Mouse (Mus musculus) heart, embryonic 10.5 days (tissue): ENCODE measurements around the gene Gm266. TPM values are rescaled to one million over a fixed set of nuclear protein-coding genes. Genes with fewer than 3 reads are reported as not detected.
"Not testable (repeated sequence)": the region's sequence is repeated elsewhere in the genome, so short reads cannot be mapped to it uniquely, and the experiment has no call there.

Experiments used
- DNase-seq: peaks from one replicate; pipeline ENCODE4 v3.0.0-alpha.2; 2017; ENCODE audit warnings: low spot score
- H3K27ac ChIP-seq: fragments of 300-500 bp; sonication (generic); 2 replicates; pipeline ENCODE4 v1.5.1; 2016; ENCODE audit warnings: mild to moderate bottlenecking
- H3K27me3 ChIP-seq: fragments of 300-500 bp; sonication (generic); 2 replicates; pipeline ENCODE4 v1.6.1; 2016; ENCODE audit warnings: mild to moderate bottlenecking; ENCODE audit not compliant: poor library complexity, insufficient read depth, severe bottlenecking
- H3K36me3 ChIP-seq: fragments of 300-500 bp; sonication (generic); 2 replicates; pipeline ENCODE4 v1.6.1; 2016; ENCODE audit warnings: mild to moderate bottlenecking, moderate library complexity
- H3K4me1 ChIP-seq: fragments of 300-500 bp; sonication (generic); 2 replicates; pipeline ENCODE4 v1.6.1; 2016; ENCODE audit warnings: mild to moderate bottlenecking
- H3K4me3 ChIP-seq: fragments of 300-500 bp; sonication (generic); 2 replicates; pipeline ENCODE4 v1.5.1; 2016; ENCODE audit warnings: mild to moderate bottlenecking, moderate library complexity
- H3K9me3 ChIP-seq: fragments of 300-500 bp; sonication (generic); 2 replicates; pipeline ENCODE4 v1.6.1; 2016; ENCODE audit warnings: mild to moderate bottlenecking, moderate library complexity
- WGBS: fragments of 180-500 bp; shearing (Covaris S2); methylation state at CpG from one replicate; pipeline ENCODE4 v1.1.7; 2016; 5-methylcytosine and 5-hydroxymethylcytosine counted together
- polyA plus RNA-seq: library from polyadenylated mRNA; unstranded; fragments of >200 nt; fragmentation: Nextera tagmentation; extraction: Ambion mirVana; gene quantifications from 2 replicates; pipeline ENCODE4 v1.2.1, GENCODE M21; 2016

Gene Gm266
- polyA plus RNA-seq, 1 experiment from 2014 or later = 15.2 TPM

DNA sequence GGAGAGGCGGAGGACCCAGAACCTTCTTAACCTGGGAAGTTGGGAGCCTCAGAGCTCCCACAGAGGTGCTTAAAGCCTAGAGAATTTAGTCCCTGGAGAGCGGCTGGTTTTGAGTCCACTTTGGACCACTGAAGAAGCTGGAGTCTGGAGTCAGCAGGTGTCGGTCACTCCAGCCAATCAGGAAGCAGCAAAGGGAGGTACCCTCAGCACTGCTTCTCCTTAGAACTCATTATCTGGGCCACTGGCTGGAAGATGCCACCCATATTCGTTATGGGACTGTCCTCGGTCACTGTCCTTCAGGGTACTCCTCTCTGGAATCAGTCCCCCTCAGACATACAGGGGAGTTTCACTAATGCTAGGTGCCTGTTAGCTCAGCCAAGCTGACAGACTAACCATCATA is 30.3 kb upstream of the Gm266 start:
- Histone ChIP-seq H3K27me3 (no peaks in the 10 kb centered on the region), H3K27ac (no peak overlapping the region), H3K4me1 (peaks cover 11% of the 10 kb centered on the region; the same call in 1 of the 2 replicates), H3K36me3 (no peaks in the 10 kb centered on the region), H3K4me3 (no peak overlapping the region), H3K9me3 (no peaks in the 10 kb centered on the region)
- no peak for DNase-seq
- WGBS = 89% methylated on average over 5 of the region's 5 CpGs

DNA sequence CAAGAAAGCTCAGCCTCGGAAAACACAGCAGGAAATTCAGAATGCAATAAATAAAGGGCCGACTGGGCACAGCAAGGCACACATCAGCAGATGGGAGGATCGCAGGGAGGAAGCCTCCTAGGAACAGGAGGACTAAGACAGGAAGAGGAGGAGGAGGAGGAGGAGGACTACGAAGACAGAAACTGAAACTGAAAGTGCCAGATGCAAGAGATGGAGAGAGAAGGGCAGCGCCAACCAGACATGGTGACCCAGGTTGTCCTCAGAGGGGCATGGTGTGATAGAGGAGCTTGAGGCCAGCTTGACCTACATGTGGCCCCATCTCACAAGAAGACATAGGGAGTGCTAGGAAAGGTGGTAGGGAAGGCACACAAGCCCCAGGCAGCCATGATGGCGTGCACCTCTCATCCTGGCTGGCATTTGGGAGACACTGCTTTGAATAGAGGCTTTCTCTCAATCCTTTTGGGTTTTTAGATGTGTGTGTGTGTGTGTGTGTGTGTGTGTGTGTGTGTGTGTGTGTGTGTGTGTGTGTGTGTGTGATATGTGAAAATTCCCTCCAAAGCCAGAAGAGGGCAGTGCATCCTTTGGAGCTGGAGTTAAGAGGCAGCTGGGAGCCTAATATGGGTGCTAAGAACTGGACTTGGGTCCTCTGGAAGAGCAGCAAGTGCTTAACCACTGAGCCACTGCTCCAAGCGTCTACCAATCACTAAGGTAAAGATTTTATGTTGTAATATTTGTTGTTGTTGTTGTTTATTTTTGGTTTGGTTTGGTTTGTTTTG is 29.4 kb upstream of the Gm266 start:
- no peaks in the 10 kb centered on the region for H3K36me3 ChIP-seq
- H3K27ac ChIP-seq = no peak overlapping the region
- 83% methylated on average over 7 of the region's 7 CpGs for WGBS
- no peak overlapping the region for H3K4me3 ChIP-seq
- H3K27me3 ChIP-seq = no peaks in the 10 kb centered on the region
- H3K9me3 ChIP-seq = no peaks in the 10 kb centered on the region
- DNase-seq = no peak
- peaks cover 11% of the 10 kb centered on the region; the same call in 1 of the 2 replicates for H3K4me1 ChIP-seq

DNA sequence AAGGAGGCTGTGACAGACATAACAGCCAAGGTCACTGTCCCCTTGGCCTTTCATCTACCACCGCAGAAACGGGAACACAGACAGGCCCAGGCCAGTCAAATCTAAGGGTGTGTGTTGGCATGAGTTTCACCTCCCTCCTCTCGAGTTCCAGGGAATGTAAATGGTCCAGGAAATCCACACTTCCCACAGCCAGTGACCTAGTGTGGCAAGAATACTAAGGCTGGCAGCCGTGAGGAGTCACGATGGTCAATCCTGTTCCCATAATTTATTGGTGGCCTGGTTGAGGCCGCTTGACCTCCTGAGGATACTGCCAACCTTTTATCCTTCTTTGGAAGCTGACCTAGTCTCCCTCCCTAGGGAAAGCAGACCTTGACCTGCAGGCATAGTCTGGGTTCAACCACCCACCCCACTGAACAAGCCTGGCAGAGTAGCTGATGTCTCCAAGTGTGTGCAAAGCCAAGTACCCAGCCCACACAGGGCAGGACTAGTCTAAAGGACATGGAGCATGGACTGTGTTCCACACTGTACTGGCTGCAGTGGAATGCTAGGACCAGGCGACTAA is 28.7 kb upstream of the Gm266 start:
- 73% methylated on average over 7 of the region's 7 CpGs for WGBS
- H3K9me3 ChIP-seq = no peaks in the 10 kb centered on the region
- no peak overlapping the region for H3K4me3 ChIP-seq
- H3K36me3 ChIP-seq = no peaks in the 10 kb centered on the region
- H3K27ac ChIP-seq = no peak overlapping the region
- no peak for DNase-seq
- peaks cover 11% of the 10 kb centered on the region; the same call in 1 of the 2 replicates for H3K4me1 ChIP-seq
- no peaks in the 10 kb centered on the region for H3K27me3 ChIP-seq

- Histone ChIP-seq H3K9me3 (no peaks in the 10 kb centered on the region), H3K4me1 (peaks cover 11% of the 10 kb centered on the region; the same call in 1 of the 2 replicates), H3K36me3 (no peaks in the 10 kb centered on the region), H3K27ac (no peak overlapping the region), H3K4me3 (no peak overlapping the region), H3K27me3 (no peaks in the 10 kb centered on the region)
- DNase-seq = no peak
- 88% methylated on average over 5 of the region's 5 CpGs for WGBS
Observed at GRCm38 (mm10) chr12:111513673-111514072, 28.1 kb upstream of the Gm266 start.

DNA sequence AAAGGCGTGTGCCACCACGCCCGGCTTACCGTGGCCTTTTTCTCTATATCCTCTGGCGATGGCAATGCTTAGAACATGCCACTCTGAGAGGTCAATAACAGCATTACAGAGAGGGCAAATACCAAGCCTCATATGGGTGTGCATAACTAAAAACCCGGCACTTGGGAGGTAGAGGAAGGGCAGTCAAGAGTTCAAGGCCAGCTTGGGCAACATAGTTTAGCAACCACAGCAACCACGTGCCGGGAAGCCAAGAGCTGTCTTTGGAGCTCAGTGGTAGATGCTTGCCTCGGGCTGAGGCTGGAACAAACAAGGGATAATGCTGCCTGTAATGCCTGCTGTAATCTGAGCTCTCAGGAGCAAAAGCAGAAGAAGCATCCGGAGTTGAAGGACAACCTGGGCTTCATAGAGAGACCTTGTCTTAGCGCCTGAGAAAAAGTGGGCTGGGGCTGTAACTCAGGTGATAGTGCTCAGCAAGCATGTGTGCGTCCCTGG is 27.0 kb upstream of the Gm266 start:
- Histone ChIP-seq H3K27ac (no peak overlapping the region), H3K27me3 (no peaks in the 10 kb centered on the region), H3K9me3 (no peaks in the 10 kb centered on the region), H3K4me3 (no peak overlapping the region), H3K36me3 (no peaks in the 10 kb centered on the region), H3K4me1 (peaks cover 6% of the 10 kb centered on the region; the same call in 1 of the 2 replicates)
- DNase-seq = no peak
- 83% methylated on average over 12 of the region's 12 CpGs for WGBS

- 82% methylated on average over 3 of the region's 3 CpGs for WGBS
- not testable (repeated sequence) for H3K9me3 ChIP-seq, H3K4me1 ChIP-seq
Observed at GRCm38 (mm10) chr12:111508438-111508837, 22.8 kb upstream of the Gm266 start.

GRCm38 (mm10) chr12:111507962-111508361 is 22.3 kb upstream of the Gm266 start:
- WGBS = 85% methylated on average over 10 of the region's 10 CpGs
- Histone ChIP-seq H3K4me3 (no peak overlapping the region), H3K9me3 (no peaks in the 10 kb centered on the region), H3K27me3 (peaks cover 10% of the 10 kb centered on the region), H3K27ac (no peak overlapping the region), H3K4me1 (no peaks in the 10 kb centered on the region), H3K36me3 (no peaks in the 10 kb centered on the region)
- no peak for DNase-seq

More at GRCm38 (mm10) chr12:111508438-111508837, 22.8 kb upstream of the Gm266 start:
- not testable (repeated sequence) for H3K4me3 ChIP-seq, H3K27ac ChIP-seq, DNase-seq, H3K36me3 ChIP-seq
- H3K27me3 ChIP-seq = peaks cover 10% of the 10 kb centered on the region

GRCm38 (mm10) chr12:111507001-111507400 is 21.4 kb upstream of the Gm266 start:
- 56% methylated on average over 5 of the region's 5 CpGs for WGBS
- Histone ChIP-seq H3K4me1 (no peaks in the 10 kb centered on the region), H3K9me3 (no peaks in the 10 kb centered on the region), H3K4me3 (no peak overlapping the region), H3K27me3 (peaks cover 10% of the 10 kb centered on the region), H3K27ac (no peak overlapping the region), H3K36me3 (no peaks in the 10 kb centered on the region)
- no peak for DNase-seq

- peak; percentile 89 for DNase-seq
- Histone ChIP-seq H3K4me3 (peak overlapping the region; percentile 20; the same call in 1 of the 2 replicates), H3K27me3 (peaks cover 10% of the 10 kb centered on the region), H3K27ac (no peak overlapping the region), H3K36me3 (no peaks in the 10 kb centered on the region), H3K9me3 (no peaks in the 10 kb centered on the region), H3K4me1 (0 out of 2 replicates have a peak, but pooled peaks cover 6% of the 10 kb centered on the region)
- WGBS = 6% methylated on average over 12 of the region's 12 CpGs
Observed at GRCm38 (mm10) chr12:111504904-111505303, 19.3 kb upstream of the Gm266 start.

GRCm38 (mm10) chr12:111503571-111503970 is 17.9 kb upstream of the Gm266 start:
- DNase-seq = no peak
- H3K27me3 ChIP-seq = peaks cover 15% of the 10 kb centered on the region
- 64% methylated on average over 5 of the region's 5 CpGs for WGBS
- H3K9me3 ChIP-seq = no peaks in the 10 kb centered on the region
- H3K27ac ChIP-seq = no peak overlapping the region
- H3K36me3 ChIP-seq = no peaks in the 10 kb centered on the region
- H3K4me3 ChIP-seq = no peak overlapping the region
- H3K4me1 ChIP-seq = 0 out of 2 replicates have a peak, but pooled peaks cover 6% of the 10 kb centered on the region

DNA sequence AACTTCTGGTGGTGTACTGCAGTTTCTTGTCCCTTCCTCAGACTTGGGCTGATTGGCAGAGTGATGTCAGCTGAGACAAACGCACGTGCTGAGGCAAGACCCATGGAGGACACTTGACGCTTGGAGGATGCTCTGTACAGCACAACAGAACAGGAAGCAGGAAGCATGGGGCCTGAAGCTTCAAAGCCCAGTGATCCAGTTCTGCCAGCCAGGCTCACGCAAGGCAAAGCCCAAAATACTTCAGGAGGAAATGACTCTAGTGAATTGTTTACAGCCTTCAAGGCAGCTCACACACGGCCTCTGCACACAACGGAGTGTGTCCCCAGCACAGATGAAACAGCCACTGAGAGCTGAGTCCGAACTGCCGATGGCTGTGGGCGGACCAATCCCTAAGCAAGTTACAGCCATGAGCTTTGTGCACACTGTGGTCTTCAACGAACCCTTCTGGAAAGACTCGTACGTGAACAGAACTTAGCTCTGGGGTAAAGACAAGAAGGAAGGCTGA is 17.5 kb upstream of the Gm266 start:
- no peak for DNase-seq
- 78% methylated on average over 12 of the region's 12 CpGs for WGBS
- Histone ChIP-seq H3K4me1 (0 out of 2 replicates have a peak, but pooled peaks cover 6% of the 10 kb centered on the region), H3K27ac (no peak overlapping the region), H3K9me3 (no peaks in the 10 kb centered on the region), H3K4me3 (no peak overlapping the region), H3K36me3 (no peaks in the 10 kb centered on the region), H3K27me3 (peaks cover 15% of the 10 kb centered on the region)

DNA sequence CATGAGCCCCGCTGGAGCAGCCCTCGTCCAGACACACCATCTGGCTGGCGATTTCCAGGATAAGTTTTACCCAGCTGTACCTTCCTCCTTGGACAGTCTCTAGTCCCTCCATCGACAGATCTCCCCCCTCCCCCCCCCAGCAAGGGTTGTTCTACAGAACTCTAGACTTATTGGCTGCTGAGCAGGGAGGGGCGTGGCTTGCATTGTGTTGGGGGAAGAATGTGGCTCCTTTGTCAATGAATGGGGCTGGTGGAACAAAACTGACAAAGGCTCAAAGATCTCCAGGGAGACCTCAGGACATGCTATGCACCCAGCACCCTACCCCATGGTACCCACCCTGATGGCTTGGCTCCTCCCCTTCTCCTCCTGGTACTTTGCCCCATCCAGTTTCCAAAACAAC is 15.1 kb upstream of the Gm266 start:
- Histone ChIP-seq H3K4me3 (no peak overlapping the region), H3K4me1 (0 out of 2 replicates have a peak, but pooled peaks cover 6% of the 10 kb centered on the region), H3K27me3 (peaks cover 15% of the 10 kb centered on the region), H3K9me3 (no peaks in the 10 kb centered on the region), H3K36me3 (no peaks in the 10 kb centered on the region), H3K27ac (no peak overlapping the region)
- WGBS = 29% methylated on average over 5 of the region's 5 CpGs
- DNase-seq = no peak

GRCm38 (mm10) chr12:111499617-111500016 is 14.0 kb upstream of the Gm266 start:
- H3K27ac ChIP-seq = no peak overlapping the region
- H3K36me3 ChIP-seq = no peaks in the 10 kb centered on the region
- no peak for DNase-seq
- no peak overlapping the region for H3K4me3 ChIP-seq
- peaks cover 15% of the 10 kb centered on the region for H3K27me3 ChIP-seq
- 59% methylated on average over 5 of the region's 5 CpGs for WGBS
- 0 out of 2 replicates have a peak, but pooled peaks cover 6% of the 10 kb centered on the region for H3K4me1 ChIP-seq
- H3K9me3 ChIP-seq = no peaks in the 10 kb centered on the region
